Mouse (Mus musculus) cerebellum, adult 11-12 months (tissue): Measurements from ENCODE around the gene Nucb1.

Experiments
- DNase-seq: peaks from one replicate; pipeline ENCODE4 v3.0.0; 2022

The Nucb1 gene

GRCm38 (mm10) chr7:45461326-45461725 lies 48.9 kb downstream of the Nucb1 start:
- no peak for DNase-seq

- DNase-seq: peak; percentile 61
Observed at GRCm38 (mm10) chr7:45460860-45461314, 49.3 kb downstream of the Nucb1 start.

- DNase-seq: peak; percentile 43
Observed at GRCm38 (mm10) chr7:45460377-45460776, 49.8 kb downstream of the Nucb1 start.

- peak; percentile 98 for DNase-seq
Observed at GRCm38 (mm10) chr7:45459564-45460140, 50.6 kb downstream of the Nucb1 start, which contains the start of gene Ftl1. Gene Ftl1, minus strand, starts transcription at chr7:45459884.

GRCm38 (mm10) chr7:45458748-45459563 lies 51.2 kb downstream of the Nucb1 start:
- peak; percentile 80 for DNase-seq

- no peak for DNase-seq
Observed at GRCm38 (mm10) chr7:45457204-45458060, 52.8 kb downstream of the Nucb1 start.

- no peak for DNase-seq
Observed at GRCm38 (mm10) chr7:45456721-45457203, 53.4 kb downstream of the Nucb1 start.

- DNase-seq: no peak
Observed at GRCm38 (mm10) chr7:45455932-45456696, 54.1 kb downstream of the Nucb1 start.

- peak; percentile 46 for DNase-seq
Observed at GRCm38 (mm10) chr7:45454971-45455370, 55.2 kb downstream of the Nucb1 start.

- peak; percentile 80 for DNase-seq
Observed at GRCm38 (mm10) chr7:45451344-45451982, 58.7 kb downstream of the Nucb1 start.

- DNase-seq: no peak
Observed at GRCm38 (mm10) chr7:45449974-45450373, 60.2 kb downstream of the Nucb1 start.

GRCm38 (mm10) chr7:45447325-45447990 lies 62.7 kb downstream of the Nucb1 start:
- no peak for DNase-seq

- DNase-seq: no peak
Observed at GRCm38 (mm10) chr7:45446589-45446988, 63.6 kb downstream of the Nucb1 start.

- DNase-seq: no peak
Observed at GRCm38 (mm10) chr7:45443526-45444420, 66.4 kb downstream of the Nucb1 start.
